Mouse (Mus musculus) midbrain, embryonic 12.5 days (tissue): Measurements from ENCODE around the gene Ikzf2. TPM values are rescaled to one million over a fixed set of nuclear protein-coding genes. Genes with fewer than 3 reads are reported as not detected.

Experiments
- ATAC-seq: fragments of 200-750 bp; cut with Nextera tagmentation; 2 replicates; pipeline ENCODE4 v1.8.0; 2017; ENCODE audit warnings: low read depth, moderate TSS enrichment, moderate library complexity; ENCODE audit not compliant: low FRiP score
- H3K27ac ChIP-seq: fragments of 300-500 bp; sonication (generic); replicated peaks from 2 replicates; pipeline ENCODE4 v1.5.1; 2016; ENCODE audit warnings: mild to moderate bottlenecking
- H3K27me3 ChIP-seq: fragments of 300-500 bp; sonication (generic); 2 replicates; pipeline ENCODE4 v1.6.1; 2016; ENCODE audit warnings: mild to moderate bottlenecking
- H3K36me3 ChIP-seq: fragments of 300-500 bp; sonication (generic); 2 replicates; pipeline ENCODE4 v1.6.1; 2016
- H3K4me1 ChIP-seq: fragments of 300-500 bp; sonication (generic); 2 replicates; pipeline ENCODE4 v1.6.1; 2016
- H3K4me2 ChIP-seq: fragments of 300-500 bp; sonication (generic); replicated peaks from 2 replicates; pipeline ENCODE4 v1.6.1; 2016; ENCODE audit warnings: mild to moderate bottlenecking, moderate library complexity
- H3K4me3 ChIP-seq: fragments of 300-500 bp; sonication (generic); 2 replicates; pipeline ENCODE4 v1.5.1; 2016; ENCODE audit warnings: mild to moderate bottlenecking
- H3K9ac ChIP-seq: fragments of 300-500 bp; sonication (generic); replicated peaks from 2 replicates; pipeline ENCODE4 v1.6.1; 2016; ENCODE audit warnings: mild to moderate bottlenecking, moderate library complexity
- H3K9me3 ChIP-seq: fragments of 300-500 bp; sonication (generic); 2 replicates; pipeline ENCODE4 v1.6.1; 2016; ENCODE audit warnings: mild to moderate bottlenecking
- WGBS: fragments of 180-500 bp; shearing (Covaris S2); methylation state at CpG from one replicate; pipeline ENCODE4 v1.1.7; 2016; 5-methylcytosine and 5-hydroxymethylcytosine counted together
- polyA plus RNA-seq: library from polyadenylated mRNA; unstranded; fragments of >200 nt; fragmentation: Nextera tagmentation; extraction: Ambion mirVana; gene quantifications from 2 replicates; pipeline ENCODE4 v1.2.1, GENCODE M21; 2016

The Ikzf2 gene
- polyA plus RNA-seq = 5.7 and 6.0 TPM in 2 replicates

DNA sequence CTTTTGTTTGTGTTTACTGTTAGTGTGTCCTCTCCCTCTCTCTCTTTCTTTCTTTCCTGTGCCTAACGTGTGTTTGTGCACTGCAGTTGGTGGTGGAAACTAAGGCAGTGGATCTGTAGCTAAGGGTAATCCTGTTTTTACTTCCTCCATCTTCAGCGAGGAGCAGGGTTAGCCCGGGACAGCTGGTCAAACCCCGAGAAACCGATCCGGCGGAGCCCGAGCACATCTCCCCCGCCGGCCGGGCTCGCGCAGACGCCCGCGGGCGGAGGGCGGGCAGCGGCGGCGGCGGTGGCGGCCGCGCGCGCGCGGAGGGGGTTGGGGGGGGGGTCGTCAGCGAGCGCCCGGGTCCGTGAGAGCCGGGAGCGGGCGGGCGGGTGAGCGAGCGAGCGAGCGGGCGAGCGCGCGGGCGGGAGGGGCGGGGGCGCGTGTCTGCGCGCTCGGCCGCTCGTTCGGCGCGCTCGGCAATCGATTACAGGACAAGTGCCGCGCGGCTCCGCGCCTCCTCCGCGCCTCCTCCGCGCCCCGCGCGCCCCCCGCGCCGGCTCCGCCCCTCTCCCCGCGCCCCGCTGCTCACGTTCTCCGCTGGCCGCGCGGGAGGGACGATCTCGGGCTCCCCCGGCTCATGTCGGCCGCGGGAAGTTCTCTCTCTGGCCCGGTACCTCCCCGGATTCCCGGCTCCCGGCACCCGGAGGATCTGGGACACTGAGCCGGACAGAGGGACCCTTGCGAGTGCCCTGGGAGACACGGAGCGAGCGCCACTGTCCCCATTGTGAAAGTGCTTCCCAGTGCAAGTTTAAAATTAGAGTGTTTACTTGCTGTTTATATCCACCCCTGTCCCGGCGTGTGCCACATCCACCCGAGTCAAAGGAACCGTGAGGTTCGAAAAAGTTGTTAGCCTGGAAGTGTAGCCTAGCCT lies at the start of gene Ikzf2:
Gene Ikzf2 (minus strand): TSS at position 170 of the 916 bp plus-strand sequence.
- WGBS = under 1% methylated on average over 65 of the region's 105 CpGs
- Histone ChIP-seq H3K27me3 (no peaks in the 10 kb centered on the region), H3K4me3 (peak within 1 kb of the TSS; percentile 64), H3K36me3 (no peaks in the 10 kb centered on the region), H3K4me2 (peak within 1 kb of the TSS; percentile 78), H3K9me3 (no peaks in the 10 kb centered on the region), H3K4me1 (peaks cover 10% of the 10 kb centered on the region), H3K27ac (peak within 1 kb of the TSS; percentile 82), H3K9ac (peak within 1 kb of the TSS; percentile 69)
- peak; percentile 94 for ATAC-seq

DNA sequence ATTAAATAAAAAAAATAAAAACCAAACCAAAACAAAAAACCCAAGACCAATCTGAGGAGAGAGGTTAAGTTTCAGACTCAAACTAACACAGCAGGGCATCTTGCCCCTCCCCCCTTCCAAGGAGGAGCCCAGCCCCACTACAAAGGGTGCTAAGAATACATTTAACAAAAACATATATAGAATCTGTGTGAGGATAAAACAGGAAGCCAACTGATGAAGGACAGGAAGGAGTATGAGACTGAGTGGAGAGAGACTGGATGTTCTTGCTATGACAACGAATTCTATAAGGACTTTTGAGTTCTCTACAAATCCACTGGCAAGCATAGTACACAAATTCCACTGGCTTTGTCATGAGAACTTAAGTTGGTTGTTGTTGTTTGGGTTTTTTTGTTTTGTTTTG lies 42.7 kb upstream of the Ikzf2 start:
- Histone ChIP-seq H3K9ac (no peak overlapping the region), H3K4me3 (no peak overlapping the region), H3K9me3 (no peaks in the 10 kb centered on the region), H3K27ac (peak overlapping the region; percentile 49; the same call in 1 of the 2 replicates), H3K4me1 (peaks cover 9% of the 10 kb centered on the region), H3K4me2 (no peak overlapping the region), H3K36me3 (no peaks in the 10 kb centered on the region), H3K27me3 (no peaks in the 10 kb centered on the region)
- peak; percentile 65; the same call in 1 of the 2 replicates for ATAC-seq
- WGBS = 40% methylated on average over 1 of the region's 1 CpGs

DNA sequence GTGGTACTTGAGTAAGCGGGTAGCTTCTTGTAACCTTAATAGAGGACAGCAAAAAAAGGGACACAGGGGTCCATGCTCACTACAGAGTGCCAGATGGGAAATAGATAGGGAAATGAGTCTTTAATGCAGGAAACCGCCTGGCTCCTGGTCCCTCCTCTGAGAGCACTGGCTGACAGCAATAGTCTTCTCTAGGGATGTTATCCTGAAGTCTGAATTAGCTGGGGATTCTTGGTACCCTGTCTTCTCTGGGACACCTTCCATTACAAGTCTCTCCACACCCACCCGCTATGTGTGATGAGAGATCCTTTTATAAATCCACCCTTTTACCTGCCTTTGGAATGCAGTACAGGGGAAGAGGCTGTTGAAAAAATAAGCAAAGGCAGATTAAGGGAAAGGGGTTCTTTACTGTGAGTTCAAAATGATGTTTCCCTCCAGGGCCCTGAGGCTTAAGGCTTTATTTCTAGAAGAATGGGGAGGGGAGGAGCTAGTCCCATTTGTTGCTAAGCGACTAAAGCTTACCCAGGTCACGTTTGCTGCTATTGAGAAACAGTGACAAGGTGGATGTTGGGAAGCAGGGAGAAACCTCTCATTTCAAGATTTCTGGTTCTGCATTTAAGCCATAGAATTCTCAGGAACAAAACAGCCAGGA lies 42.1 kb upstream of the Ikzf2 start:
- peaks cover 9% of the 10 kb centered on the region for H3K4me1 ChIP-seq
- no peak overlapping the region for H3K9ac ChIP-seq
- H3K4me2 ChIP-seq = peak overlapping the region; percentile 15; the same call in 1 of the 2 replicates

DNA sequence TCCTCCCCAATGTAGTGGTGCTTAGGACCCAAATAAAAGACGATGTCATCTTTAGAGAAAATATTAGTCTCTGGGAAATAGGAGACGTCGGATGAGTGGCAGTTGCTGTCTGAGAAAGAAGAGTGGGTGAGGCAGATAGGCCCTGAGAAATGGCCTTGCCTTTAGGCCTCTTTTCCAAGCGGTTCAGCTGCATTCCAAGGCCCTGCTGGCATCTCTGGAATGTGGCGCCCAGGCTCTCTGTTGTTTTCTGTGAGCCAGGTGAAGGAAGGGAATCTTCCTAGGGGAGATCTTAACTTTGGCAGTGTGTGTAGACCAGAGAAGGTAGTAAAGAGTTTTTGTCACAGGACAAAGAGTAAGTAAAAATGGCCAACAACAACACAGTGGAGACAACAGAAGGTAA lies 40.9 kb upstream of the Ikzf2 start:
- Histone ChIP-seq H3K4me3 (no peak overlapping the region), H3K9ac (no peak overlapping the region), H3K36me3 (no peaks in the 10 kb centered on the region), H3K4me1 (peaks cover 9% of the 10 kb centered on the region), H3K9me3 (no peaks in the 10 kb centered on the region), H3K27me3 (no peaks in the 10 kb centered on the region), H3K27ac (no peak overlapping the region), H3K4me2 (no peak overlapping the region)
- 53% methylated on average over 5 of the region's 5 CpGs for WGBS
- ATAC-seq = no peak

More for the DNA sequence above, 42.1 kb upstream of the Ikzf2 start:
- Histone ChIP-seq H3K4me3 (no peak overlapping the region), H3K27me3 (no peaks in the 10 kb centered on the region), H3K9me3 (no peaks in the 10 kb centered on the region), H3K36me3 (no peaks in the 10 kb centered on the region), H3K27ac (peak overlapping the region; percentile 65)
- peak; percentile 93 for ATAC-seq
- 11% methylated on average over 5 of the region's 5 CpGs for WGBS

DNA sequence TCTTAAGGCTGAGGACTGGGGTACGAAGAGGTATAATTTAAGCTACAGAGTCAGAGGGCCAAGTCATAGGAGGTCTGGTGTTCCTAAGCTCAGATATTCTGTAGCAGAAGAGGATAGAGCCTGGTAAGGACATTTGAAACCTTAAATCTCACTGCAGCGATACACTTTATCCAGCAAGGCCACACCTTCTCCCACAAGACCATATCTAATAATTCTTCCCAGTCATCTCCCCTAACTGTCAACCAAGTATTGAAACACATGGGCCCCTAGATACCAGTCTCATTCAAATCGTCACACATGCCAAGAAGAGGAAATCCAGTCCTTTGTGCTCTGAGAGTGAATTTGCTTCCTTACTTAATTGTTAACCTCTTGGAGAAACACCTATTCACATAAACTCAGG lies 30.1 kb upstream of the Ikzf2 start:
- H3K4me1 ChIP-seq = no peaks in the 10 kb centered on the region
- ATAC-seq = no peak
- 90% methylated on average over 3 of the region's 3 CpGs for WGBS

DNA sequence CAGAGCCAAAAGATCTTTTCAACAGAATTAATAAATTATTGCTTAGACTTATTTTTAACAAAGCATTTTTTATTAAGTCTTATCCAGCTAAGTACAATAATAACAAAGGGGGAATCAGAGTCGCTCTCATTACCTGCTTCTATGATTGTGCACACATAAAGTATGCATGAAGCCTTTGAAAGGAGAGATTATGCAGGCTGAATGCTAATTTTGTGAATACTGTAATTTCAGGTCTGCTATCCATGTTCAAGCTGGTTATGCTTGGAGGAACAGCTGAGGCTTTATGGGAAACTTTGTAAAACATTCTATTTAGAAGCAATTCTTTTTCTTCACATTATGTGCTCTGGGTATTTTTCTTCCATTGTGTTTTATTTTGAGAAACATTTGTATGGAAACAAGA lies 21.5 kb upstream of the Ikzf2 start:
- Histone ChIP-seq H3K4me3 (no peak overlapping the region), H3K9me3 (no peaks in the 10 kb centered on the region), H3K4me1 (no peaks in the 10 kb centered on the region), H3K36me3 (no peaks in the 10 kb centered on the region), H3K4me2 (no peak overlapping the region), H3K27me3 (no peaks in the 10 kb centered on the region), H3K9ac (no peak overlapping the region), H3K27ac (no peak overlapping the region)
- no peak for ATAC-seq
- WGBS = 68% methylated on average over 1 of the region's 1 CpGs

More for the DNA sequence above, 30.1 kb upstream of the Ikzf2 start:
- H3K27me3 ChIP-seq = no peaks in the 10 kb centered on the region
- H3K4me2 ChIP-seq = no peak overlapping the region
- H3K27ac ChIP-seq = no peak overlapping the region
- H3K36me3 ChIP-seq = no peaks in the 10 kb centered on the region
- no peak overlapping the region for H3K4me3 ChIP-seq
- no peak overlapping the region for H3K9ac ChIP-seq
- no peaks in the 10 kb centered on the region for H3K9me3 ChIP-seq

DNA sequence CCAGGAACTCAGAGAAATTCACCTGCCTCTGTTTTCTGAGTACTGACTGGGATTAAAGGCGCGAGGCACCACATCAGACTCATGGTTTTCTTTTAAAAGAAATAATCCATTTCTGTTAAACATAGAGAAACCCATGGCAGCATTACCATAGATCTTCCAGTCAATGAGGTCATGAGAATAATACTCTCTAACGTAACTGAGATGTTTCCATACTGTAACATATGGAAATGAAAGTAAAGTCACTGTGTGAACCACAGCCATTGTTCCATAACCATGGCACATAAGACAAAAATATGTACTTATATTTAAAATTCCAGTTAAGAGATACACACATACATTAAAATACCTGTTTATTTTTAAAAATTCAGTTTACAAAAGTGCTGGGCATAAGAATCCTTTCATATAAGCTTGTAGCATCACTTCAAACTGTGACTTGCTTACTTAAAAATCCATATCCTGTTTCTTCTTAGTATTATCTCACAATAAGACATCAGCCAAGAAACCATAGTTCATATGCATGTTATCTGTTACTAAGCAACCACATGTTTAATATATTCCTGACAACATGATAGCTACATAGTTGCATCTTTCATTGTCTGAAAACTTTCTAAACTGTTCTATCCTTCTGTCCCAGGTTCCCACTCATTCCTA lies 16.6 kb upstream of the Ikzf2 start:
- no peak overlapping the region for H3K4me2 ChIP-seq
- no peaks in the 10 kb centered on the region for H3K4me1 ChIP-seq
- no peak overlapping the region for H3K9ac ChIP-seq
- H3K4me3 ChIP-seq = no peak overlapping the region
- H3K27ac ChIP-seq = no peak overlapping the region
- no peaks in the 10 kb centered on the region for H3K27me3 ChIP-seq
- no peaks in the 10 kb centered on the region for H3K36me3 ChIP-seq
- no peaks in the 10 kb centered on the region for H3K9me3 ChIP-seq
- ATAC-seq = no peak
- 92% methylated on average over 3 of the region's 3 CpGs for WGBS

DNA sequence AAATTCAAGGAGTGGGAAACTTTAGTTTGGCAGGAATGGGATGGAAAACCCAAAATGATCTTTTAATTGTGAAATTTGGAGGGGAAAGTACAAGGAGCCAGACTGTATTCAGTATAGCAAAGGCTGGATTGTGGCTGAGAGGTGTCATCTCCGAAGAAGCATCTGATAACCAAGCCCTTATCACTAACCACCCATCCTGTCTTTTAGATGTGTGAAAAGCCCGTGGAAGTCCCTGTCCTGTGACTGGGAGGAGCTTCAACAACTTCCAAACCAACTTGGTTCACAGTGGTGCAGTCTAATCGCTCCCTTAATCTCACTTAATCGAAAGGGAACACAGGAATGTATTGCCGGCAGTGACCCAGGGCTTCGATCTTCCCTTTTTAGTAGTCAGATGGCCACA lies 4.9 kb upstream of the Ikzf2 start:
- Histone ChIP-seq H3K36me3 (no peaks in the 10 kb centered on the region), H3K27ac (no peak overlapping the region), H3K4me2 (no peak overlapping the region), H3K9ac (no peak overlapping the region), H3K4me3 (no peak overlapping the region), H3K4me1 (0 out of 2 replicates have a peak, but pooled peaks cover 5% of the 10 kb centered on the region), H3K27me3 (no peaks in the 10 kb centered on the region), H3K9me3 (no peaks in the 10 kb centered on the region)
- 82% methylated on average over 6 of the region's 6 CpGs for WGBS
- ATAC-seq = no peak

DNA sequence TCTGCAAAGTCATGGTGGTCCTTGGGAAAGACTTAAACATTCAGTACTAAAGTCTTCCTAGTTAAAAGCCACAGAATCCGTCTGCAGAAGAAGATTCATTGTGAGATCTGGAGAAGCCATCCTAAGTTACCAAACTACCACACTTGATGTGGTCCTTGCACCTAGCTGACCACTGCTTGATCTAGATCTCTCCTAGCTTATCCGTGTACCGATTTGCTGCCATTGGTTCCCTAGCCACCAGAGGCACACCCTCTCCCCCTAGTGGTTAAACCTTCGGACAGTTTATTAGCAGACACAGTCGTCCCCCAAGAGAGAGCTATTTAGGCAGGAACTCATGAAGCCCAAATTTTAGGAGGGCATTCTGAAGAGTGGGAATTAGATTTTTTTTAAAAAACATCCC lies 1.9 kb upstream of the Ikzf2 start:
- H3K36me3 ChIP-seq = no peaks in the 10 kb centered on the region
- peak overlapping the region; percentile 19; the same call in 1 of the 2 replicates for H3K4me2 ChIP-seq
- H3K27ac ChIP-seq = no peak overlapping the region
- H3K4me1 ChIP-seq = peaks cover 10% of the 10 kb centered on the region
- under 1% methylated on average over 5 of the region's 5 CpGs for WGBS
- no peaks in the 10 kb centered on the region for H3K9me3 ChIP-seq
- no peaks in the 10 kb centered on the region for H3K27me3 ChIP-seq
- H3K9ac ChIP-seq = no peak overlapping the region
- no peak overlapping the region for H3K4me3 ChIP-seq
- ATAC-seq = no peak

DNA sequence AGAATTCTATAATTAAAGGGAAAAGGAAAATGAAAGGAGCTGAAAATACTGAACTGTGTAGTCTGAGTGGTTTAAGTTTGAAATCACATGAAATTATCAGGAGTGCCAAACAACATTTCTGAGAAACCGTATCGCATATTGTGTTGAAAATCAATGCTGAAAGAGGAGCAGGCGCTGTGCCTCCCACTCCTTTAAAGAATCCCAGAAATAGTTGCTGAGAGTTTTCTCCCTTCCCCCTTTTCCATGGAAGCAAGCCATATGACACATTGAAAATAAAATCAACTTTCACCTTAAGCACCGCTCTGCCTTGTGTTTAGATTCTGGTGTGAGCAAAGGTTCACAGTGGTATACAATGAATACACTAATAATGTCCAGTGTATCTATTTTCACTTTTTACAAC lies 1.1 kb upstream of the Ikzf2 start:
- Histone ChIP-seq H3K27ac (no peak overlapping the region), H3K36me3 (no peaks in the 10 kb centered on the region), H3K9ac (peak overlapping the region; percentile 69; the same call in 1 of the 2 replicates), H3K4me3 (peak overlapping the region; percentile 64), H3K27me3 (no peaks in the 10 kb centered on the region), H3K4me2 (peak overlapping the region; percentile 78), H3K4me1 (peaks cover 10% of the 10 kb centered on the region), H3K9me3 (no peaks in the 10 kb centered on the region)
- no peak for ATAC-seq
- 12% methylated on average over 4 of the region's 4 CpGs for WGBS

DNA sequence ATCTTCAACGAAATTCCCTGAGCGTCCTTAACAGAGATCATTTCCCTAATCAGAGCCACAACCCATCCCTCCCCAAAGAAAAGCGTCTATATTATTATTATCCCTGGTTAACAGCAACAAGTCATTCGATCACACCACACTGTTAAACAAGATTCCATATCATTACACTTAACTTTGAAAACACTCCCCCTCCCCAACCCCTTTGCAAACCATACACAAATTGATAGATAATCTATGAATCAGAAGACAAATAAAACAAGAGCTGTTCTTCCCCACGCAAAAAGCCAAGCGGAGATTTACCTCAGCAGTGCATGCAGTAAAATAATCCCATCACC lies 337 bp downstream of the Ikzf2 start:
- 1% methylated on average over 6 of the region's 6 CpGs for WGBS
- Histone ChIP-seq H3K27ac (peak overlapping the region; percentile 82), H3K4me2 (peak overlapping the region; percentile 78), H3K9ac (peak overlapping the region; percentile 69), H3K4me1 (peaks cover 10% of the 10 kb centered on the region), H3K27me3 (no peaks in the 10 kb centered on the region), H3K36me3 (no peaks in the 10 kb centered on the region), H3K4me3 (peak overlapping the region; percentile 64), H3K9me3 (no peaks in the 10 kb centered on the region)
- ATAC-seq = 0 out of 2 replicates have a peak, but pooled peaks have one; percentile 8
